Mouse (Mus musculus): Measurements from ENCODE around the gene Tmem263.

Tmem263 gene

DNA sequence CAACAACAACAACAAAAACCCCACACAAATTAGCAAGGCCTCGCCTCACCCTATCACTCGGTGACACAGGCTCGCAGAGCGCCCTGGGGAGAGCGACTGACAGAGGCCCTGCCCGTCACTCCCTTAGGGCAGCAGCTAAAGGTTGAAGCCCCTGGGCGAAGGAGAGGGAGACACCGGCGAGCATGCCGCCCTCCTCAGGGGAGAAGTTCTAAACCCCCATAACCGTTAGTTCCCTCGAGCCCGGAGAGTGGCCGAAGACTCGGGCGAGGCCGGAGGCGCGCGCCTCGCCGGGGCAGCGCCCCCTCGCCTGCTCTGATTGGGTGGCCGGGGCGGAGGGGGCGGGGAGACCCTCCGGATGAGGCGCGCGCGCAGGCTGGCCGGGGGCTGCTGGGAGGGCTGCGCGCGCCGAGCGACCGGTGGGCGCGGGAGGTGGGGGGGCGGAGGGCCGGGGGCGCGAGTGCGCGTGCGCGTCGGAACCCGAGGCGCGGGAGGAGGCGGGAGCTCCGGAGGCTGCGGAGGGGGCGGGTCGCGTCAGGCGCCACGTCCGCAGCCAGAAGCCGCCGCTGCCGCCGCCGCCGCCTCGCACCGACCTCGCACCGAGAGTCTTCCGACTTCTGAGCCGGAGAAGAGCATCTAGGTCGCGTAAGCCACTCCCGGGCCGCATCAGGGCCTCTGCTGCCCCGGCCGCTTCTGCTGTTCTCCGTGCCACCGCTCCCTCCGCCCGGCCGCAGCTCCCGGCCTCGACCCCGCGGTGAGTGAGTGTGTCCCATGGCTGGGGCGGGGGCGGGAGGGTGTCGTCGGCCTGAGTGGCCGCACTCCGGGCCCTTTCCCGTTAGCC, at the start of gene Tmem263, which contains the start of gene Fhl4:
Tmem263 (plus strand) TSS at position 381 of the 838 bp plus-strand sequence.
Fhl4 (minus strand) TSS at position 249 of the 838 bp plus-strand sequence.
- peak; percentile 90 for DNase-seq (ENCODE audit: low spot score)

DNA sequence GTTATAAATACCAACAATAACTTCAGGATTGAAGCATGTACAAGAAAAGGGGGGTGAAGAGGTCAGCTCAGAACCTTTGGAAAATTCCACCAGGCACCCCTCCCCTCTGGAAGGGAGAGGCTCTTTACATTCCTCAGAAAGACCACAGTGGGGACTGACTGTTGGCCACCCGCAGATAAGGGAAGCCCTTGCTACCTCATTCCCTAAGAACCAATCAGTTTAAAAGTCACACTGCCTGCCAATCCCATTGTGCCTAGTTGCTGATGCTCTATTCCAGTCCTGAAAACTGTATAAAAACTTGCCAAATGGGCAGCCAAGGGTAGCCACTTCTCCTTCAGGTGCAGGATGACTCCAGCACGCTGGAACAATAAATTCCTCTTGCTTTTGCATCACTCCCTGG, 47.6 kb upstream of the Tmem263 start:
- DNase-seq (ENCODE audit: low spot score) = no peak

DNA sequence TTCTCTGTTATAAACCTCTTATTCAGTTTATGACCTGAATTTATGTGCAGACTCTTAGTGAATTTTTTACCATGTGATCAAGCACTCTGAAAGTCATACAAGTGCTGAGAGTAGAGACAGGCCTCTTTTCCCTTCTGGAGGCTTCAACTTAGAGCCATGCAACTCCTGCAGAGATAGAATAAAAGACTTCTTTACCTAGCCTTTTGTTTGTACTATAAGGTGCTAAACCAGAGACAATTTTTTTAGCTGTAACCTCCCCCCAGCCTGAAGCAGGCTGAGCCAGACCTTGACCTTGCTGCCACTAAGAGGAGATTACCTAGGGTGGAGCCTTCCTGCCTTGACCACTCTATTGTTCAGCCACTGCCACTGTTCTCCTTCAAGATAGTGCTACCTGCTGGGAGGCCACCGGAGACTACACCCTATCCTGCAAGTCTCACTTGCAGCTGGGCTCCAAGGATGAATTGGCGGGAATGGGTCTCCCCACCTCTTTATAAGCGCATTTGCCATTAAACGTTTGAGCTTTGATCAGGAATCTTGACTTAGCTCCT, 30.7 kb upstream of the Tmem263 start:
- DNase-seq (ENCODE audit: low spot score) = no peak

DNA sequence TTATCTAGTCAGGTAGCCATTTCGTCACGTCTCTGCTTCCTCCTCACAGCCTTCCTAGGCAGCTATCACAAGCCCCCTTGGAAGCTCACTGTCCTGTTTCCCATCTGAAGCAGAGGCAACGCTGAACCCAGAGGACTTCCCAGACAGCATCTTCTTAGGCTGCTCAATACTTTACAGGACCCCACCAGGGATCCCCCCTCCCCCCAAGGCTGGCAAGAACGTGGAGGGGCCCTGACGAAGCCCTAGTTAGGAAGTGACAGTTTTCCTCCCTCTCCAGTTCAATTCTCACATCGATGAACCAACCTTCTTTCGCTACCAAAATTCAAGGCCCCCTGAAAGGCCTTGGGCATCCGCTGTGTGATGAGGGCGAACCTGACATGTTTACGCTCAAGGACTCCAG, 586 bp upstream of the Tmem263 start:
- DNase-seq (ENCODE audit: low spot score) = peak; percentile 58

DNA sequence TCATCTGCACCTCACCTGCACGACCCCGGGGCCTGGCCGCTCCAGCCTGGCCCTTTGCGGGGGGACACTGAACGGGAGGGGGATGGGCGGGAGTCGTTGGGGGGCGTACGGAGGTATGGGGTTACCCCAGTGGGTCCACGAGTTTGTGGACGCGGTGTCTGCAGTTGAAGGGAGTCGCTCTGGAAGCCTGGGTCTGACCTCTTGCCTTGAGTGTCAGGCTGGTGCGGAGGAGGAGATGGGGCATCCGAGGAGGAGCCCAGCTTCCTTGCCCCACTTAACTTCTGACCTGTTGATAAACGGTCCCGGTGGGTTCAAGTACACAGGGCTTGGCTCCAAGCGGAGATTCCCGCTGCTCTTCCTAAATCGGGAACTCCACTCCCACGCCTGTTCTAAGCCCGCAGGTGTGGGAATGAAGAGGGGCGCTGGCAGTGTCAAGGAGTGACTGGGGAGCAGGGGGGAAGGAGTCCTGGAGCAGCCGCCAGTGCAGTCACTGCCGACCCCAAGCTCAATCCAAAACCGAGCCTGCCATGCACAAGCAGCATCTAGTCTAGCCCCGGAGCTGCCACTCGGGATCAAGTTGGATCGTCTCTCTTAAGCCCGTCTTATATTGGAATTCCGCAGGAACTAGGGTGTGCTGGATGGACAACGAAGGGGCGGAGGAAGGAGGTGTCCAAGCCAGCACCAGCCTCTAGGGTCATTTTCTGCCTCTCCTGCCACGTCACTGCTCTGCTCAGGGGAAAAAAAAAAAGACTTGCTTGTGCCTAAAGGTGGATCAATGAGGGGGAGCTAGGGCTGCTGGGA, 858 bp downstream of the Tmem263 start:
- DNase-seq (ENCODE audit: low spot score) = peak; percentile 56

DNA sequence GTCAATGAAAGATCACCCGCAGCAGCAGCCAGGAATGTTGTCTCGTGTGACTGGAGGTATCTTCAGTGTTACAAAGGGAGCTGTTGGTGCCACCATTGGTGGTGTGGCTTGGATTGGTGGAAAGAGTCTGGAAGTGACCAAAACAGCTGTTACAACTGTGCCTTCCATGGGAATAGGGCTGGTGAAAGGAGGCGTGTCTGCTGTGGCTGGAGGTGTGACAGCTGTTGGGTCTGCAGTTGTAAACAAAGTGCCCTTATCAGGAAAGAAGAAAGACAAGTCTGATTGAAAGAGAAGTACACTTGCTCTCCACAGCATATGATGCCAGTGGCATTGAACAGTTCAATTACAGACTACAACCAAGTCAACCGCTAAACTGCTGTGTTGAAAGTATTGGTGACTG, 12.0 kb downstream of the Tmem263 start:
- DNase-seq (ENCODE audit: low spot score) = no peak

DNA sequence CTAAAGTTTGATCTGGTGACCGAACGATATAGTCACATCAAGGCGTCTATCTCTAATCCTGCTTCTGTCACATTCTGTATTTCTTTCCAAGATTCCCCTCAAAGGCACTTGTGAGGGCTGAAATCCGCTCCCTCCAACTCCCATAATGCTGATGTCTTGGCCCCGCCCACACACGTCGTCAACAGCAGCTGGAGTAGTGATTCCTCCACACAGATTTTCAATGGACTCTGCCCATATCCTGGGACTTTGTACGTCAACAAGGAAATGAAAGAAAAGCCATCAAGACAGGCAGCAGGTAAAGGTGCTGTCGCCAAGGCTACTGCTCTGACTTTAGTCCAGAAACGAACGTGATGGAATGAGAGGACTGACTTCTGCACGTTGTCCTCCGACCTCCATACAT, 22.8 kb downstream of the Tmem263 start:
- DNase-seq (ENCODE audit: low spot score) = no peak

DNA sequence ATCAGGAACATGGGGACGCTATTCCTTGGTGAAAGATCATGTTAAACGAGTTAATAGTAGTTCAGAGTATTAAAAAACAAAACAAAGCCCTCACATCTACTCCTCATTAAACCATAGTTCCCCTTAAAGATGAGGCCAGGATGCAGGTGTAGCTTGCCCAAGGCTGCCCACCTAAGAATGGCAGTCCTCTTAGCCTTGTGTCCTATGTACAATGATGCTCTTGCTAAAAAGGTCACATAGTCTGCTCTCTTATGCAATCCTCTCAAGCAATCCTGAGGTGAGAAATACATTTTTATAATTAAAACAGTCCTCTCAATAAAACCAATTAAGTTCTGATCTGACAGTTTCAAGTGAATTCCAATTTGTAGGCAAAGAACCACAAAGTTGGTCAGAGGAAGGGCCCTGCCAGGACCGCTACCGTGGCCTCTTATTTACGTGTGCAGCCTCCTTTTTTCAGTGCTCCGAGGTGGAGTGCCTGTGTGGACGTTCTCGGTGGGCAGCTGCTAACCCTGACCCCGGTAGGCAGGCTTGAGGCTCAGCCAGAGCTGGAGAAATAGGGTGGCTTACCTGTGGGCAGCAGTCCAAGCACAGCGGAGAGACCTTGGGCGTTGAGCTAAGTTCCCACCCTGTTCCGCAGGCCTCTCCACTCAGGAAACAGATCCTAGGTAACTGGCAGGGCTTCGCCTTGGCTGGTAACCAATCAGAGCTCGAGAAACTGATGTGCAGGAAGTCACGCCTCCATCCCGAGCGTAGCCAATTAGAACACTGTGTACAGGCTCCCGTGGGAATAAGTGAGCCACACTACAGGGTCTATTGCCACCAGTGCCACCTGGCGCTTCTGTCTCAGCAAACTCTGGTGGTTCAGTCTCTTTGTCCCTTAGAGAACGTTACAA, 25.2 kb downstream of the Tmem263 start, which contains the start of gene Mterf2:
Mterf2 (minus strand) TSS at position 633 of the 893 bp plus-strand sequence.
- peak; percentile 94 for DNase-seq (ENCODE audit: low spot score)

DNA sequence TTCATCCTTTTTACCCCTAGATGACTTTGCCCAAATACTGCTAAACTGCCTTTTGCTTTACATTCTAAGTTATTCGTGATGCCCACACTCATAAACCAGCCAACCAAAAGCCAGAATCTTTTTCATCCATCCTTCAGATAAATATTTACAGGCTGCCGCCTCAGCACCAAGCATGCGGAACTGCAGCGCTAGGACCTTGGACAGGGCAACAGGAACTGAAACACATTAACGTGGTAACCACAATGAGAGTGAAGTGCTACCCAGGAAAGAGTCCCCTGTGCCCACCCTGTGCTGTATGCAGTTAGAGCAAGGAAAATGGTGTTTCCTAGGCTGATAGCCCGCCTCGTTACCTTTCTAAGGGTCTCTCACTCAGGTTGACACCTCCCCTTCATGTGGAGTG, 26.0 kb downstream of the Tmem263 start:
- no peak for DNase-seq (ENCODE audit: low spot score)

DNA sequence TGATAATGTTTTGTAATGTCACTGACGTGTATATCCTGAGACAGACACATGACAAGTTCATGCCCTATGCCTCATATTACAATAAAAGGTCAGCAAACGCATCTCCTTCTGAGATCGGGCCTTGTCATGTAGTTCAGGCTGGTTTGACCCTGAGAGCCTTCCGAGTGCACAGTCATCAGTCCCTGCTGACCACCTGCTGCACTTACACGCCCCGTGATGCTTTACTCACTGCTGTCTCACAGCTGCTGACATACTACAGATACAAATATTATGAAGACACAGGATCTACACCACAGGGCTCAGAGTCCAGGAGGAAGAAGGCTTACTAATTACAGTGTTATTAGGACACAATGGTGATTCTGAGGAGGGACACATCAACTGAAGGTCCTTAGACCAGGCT, 34.1 kb downstream of the Tmem263 start:
- no peak for DNase-seq (ENCODE audit: low spot score)

DNA sequence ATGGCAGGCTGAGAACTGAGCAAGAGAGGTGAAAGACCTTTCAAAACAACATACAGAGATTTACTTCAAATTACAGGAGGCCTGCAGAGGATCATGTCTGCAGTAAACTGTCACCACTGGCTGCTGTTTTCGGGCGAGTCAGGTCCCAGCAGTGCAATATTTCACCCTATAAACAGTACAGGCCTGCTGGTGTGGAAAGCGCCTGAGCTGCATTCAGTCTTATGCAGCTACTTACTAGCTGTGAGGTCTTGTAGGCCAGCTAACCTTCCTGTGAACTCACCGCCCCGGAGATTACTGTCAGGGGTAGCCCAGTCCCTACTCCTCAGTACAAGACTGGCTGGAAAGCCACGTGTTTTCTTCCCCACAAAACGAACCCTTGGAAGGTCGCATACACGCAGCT, 39.0 kb downstream of the Tmem263 start:
- DNase-seq (ENCODE audit: low spot score) = no peak

DNA sequence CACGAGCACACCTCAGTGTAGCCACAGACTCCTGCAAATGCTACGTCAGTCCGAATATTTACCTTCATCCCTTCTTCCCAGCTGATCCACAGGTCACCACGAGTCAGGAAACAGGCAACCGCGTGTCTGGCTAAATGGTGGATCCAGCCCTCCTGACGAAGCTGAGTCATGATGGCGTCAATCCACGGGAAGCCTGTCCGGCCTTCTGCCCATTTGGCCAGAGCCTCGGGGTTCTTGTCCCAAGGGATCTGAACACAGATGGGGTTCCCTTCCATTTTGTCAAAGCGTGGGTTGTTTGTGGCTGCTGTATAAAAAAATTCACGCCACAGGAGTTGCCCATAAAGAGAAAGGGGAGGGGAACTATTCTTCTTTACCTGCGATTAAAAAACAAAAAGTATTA, 43.9 kb downstream of the Tmem263 start:
- no peak for DNase-seq (ENCODE audit: low spot score)

DNA sequence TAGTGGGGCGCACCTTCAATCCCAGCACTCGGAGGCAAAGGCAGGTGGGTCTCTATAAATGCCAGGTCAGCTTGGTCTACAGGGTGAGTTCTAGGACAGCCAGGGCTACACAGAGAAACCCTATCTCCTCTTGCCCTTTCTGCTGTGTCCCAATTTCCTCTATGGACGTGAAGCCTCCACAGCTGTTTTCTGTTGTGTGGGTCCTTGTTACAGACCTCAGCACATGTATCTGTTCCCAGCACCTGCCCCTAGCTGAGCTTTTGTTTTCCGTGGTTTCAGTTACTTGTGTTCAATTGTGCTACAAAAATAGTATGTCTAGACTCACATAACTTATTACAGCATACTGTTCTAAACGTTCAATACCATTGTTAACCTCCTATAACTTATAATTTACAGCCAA, 46.8 kb downstream of the Tmem263 start:
- no peak for DNase-seq (ENCODE audit: low spot score)

DNA sequence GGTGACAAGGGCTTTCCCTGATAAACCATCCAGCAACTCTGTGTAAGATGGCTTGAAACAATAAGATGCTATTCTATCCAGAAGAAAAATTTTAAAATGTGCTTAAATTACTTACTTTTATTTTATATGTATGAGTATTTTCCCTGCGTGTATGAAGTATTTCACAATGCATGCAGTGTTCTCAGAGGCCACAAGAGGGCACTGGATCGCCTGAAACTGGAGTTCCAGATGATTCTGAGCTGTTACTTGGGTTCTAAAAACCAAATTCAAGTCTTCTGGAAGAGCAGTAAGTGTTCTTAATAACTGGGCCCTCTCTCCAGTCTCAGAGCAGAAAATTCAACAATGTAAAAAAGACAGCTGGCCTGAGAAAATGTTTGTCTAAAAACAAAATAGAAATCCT, 51.8 kb downstream of the Tmem263 start:
- no peak for DNase-seq (ENCODE audit: low spot score)

DNA sequence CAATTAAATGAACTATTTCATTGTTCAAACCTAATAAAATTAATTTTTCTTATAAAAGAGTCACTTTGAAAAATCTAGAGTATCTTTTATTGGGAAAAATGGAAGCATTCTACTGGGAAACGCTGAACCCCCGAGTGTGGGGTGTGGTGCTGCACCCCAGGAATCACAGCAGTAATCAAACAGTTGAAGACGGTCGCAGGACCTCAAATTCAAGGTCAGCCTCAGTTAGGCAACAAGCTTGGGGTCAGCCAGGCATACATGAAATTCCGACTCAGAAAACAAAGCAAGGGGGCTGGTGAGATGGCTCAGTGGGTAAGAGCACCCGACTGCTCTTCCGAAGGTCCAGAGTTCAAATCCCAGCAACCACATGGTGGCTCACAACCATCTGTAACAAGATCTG, 55.0 kb downstream of the Tmem263 start:
- DNase-seq (ENCODE audit: low spot score) = no peak

DNA sequence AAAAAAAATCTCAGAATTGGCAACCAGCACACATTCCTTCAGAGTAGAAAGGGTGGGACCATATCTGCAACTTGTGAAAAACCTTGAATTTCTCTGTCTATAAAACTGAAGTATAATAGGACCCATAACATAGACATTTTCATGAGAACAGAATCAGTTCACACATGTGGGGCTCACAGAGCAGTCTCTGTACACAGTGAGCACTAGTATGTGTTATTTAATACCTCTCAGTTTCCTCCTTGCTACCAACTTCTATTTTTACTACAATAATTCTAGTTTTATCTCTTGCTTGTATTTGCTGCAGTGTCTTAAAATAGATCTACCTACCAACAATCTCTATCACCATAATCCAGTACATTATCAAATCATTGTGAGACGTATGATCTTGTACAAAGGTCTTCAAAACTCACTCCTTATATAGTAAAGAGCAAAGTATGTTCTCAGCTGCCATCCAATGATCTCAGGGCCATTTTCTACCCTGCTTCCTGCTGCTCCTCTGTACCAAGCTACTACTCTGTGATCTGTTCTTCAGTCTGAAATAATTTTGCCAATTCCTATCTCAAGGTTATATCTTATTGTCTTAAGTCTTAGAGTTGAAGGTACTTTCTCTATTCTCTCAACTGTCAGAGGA, 57.7 kb downstream of the Tmem263 start:
- DNase-seq (ENCODE audit: low spot score) = no peak

DNA sequence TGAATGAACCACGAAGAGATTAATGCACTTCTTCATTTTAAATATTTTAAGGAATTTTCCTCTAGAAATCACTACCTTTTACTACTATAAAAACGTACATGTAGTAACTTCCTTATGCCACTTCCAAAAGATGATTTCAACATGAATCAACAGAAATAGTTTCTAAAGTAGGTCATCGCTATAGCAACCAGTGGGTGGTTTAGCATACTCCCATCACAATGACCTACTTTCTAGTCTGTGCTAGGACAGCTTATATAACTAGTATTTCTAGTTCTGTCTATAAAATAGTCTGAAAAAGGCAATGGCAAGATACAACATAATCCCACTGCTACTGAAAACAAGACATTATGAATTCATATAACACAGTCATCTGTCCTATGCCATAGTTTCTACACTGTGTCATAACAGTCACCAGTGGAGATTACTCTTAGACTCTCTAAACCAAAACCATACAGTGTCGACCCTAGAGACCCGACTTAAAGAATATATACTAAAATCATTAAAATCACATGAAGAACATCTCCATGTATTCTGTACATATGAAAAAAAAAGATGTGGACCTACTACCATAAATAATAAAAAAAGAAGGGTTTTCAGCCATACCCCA, 59.4 kb downstream of the Tmem263 start:
- DNase-seq (ENCODE audit: low spot score) = no peak

DNA sequence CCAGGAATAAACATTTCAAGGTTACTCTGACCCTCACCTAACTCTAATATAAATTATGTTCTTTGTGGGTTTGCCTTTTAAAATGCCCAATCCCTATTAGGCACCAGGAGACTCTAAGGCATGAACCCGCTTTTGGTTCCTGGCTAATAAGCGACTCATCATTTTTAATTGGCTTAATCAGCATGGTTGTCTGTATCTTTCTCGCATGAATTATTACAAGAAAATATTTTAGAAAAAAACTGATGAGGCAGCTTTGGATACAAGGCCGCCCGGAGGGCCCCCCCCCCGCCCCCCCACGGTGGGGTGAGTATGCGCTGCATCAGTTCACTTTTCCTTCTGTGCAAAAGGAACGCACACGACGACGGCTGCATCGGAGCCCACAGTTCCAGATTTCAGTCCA, 62.4 kb downstream of the Tmem263 start:
- no peak for DNase-seq (ENCODE audit: low spot score)

DNA sequence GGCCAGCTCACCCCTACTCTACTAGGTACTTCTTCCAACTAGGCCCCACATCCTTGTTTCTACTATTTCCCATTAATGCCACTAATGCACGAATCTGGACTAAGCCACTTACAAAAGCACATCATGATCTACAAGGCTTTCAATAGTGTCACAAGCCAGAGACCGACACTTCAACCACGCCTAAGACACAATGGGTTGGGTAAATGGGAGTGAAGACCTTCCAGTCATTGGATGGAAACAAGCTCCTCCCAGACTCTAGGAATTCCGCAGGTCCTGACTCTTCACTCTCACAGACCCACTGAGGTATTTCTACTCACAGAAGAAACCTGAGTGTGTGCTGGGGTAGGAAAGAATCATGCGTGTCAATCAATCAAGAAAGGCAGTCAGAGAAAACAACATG, 62.9 kb downstream of the Tmem263 start:
- DNase-seq (ENCODE audit: low spot score) = no peak

Data from testis, postnatal 14 days (tissue).